Mouse (Mus musculus): Measurements from ENCODE around the gene Bnip2.

The Bnip2 gene

GRCm38 (mm10) chr9:70047839-70048238, 58.6 kb downstream of the Bnip2 start:
- DNase-seq (ENCODE audit: low spot score in 2 of 2), result no peak

GRCm38 (mm10) chr9:70048280-70048679, 59.0 kb downstream of the Bnip2 start:
- DNase-seq (ENCODE audit: low spot score in 2 of 2), result no peak

DNA sequence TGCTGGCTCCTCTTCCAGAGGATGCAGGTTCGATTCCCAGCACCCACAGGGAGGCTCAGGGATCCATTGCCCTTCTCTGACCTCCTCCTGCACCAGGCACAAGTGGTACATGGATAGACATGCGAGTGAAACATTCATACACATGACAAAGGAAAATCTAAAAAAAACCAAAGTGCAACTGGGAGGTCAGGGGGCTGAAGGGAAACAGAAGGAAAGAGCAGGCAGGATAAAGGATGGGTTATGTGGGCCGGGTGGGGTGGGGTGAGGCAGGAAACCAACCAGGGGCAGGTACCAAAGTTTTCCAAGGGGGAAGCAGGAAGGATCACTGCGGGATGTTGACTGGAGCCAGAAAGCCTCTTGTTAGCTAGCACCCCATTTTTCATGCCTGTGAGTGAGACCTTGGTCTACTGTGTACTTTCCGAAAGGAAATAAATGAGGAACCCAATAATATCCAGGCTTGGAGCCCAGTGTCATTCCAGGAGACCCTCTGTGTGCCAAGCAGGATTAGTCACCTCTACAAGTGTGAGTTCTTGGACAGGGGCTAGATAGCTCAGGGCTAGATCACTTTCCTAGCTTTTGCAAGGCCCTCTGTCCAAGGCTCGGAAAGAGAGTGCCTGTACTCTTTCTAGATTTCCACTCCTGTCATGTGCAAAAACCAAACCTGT, 59.6 kb downstream of the Bnip2 start:
- no peak for DNase-seq (ENCODE audit: low spot score in 2 of 2)

DNA sequence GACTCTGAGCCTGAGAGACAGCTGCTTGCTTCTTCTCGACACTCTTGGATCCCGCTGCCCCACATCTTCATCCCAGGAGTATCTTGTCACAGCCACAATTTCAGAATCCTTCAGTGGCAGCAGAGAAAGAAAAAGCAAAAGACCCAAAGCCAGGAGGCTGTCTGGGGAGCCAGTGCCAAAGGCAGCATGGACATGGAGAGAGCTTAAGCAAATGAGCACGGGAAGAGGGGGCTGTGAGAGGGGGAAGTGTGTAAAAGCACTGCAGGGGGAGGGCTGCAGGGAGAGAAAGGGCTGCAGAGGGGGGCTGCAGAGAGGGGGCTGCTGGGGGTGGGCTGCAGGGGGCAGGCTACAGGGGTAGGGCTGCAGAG, 60.1 kb downstream of the Bnip2 start:
- DNase-seq (ENCODE audit: low spot score in 2 of 2), result no peak

DNA sequence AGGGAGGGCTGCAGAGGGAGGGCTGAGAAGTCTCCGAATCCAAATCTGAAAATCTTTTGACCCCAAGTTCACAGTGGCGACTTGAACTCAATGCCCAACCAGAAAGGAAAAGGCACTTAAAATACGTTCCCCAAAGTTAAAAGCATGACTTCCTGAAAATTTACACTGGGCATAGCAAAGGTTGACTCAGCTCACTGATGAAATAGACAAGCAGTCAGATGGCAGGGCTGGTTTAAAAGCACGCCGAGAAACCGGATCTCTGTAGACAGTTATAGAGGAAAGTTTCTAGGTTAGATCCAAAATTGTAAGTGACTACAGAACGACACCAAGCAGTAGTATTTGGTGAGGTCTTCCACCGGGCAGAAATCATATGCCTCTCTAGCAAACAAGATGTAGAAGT, 60.6 kb downstream of the Bnip2 start:
- DNase-seq (ENCODE audit: low spot score in 2 of 2), result no peak

DNA sequence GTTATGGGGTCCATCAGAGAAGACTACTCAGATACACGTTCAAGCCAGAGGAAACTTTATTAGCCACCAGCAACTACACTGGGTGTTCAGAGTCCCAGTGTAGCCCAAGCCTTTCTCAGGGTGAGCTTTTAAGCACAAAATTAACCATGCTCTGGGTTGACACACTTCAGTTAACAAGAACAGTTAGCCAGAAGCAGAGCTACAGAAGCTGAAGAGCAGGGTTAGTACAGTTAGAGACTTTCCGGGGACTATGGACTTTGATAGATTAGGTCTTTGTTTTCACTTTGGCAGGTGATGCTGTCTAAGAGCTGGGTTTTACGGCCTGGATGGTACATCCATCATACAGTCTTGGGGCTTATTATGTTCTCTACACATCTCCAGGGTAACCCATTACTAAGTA, 63.5 kb downstream of the Bnip2 start:
- no peak for DNase-seq (ENCODE audit: low spot score in 2 of 2)

GRCm38 (mm10) chr9:70053411-70053810, 64.1 kb downstream of the Bnip2 start:
- no peak for DNase-seq (ENCODE audit: low spot score in 2 of 2)
